Mouse (Mus musculus): Measurements from ENCODE around the gene Rnpepl1. TPM values are rescaled to one million over a fixed set of nuclear protein-coding genes. Genes with fewer than 3 reads are reported as not detected.

Gene Rnpepl1
- polyA plus RNA-seq (2014; fragmentation: Nextera tagmentation; extraction: Ambion mirVana): 27.4 and 31.8 TPM in 2 replicates

DNA sequence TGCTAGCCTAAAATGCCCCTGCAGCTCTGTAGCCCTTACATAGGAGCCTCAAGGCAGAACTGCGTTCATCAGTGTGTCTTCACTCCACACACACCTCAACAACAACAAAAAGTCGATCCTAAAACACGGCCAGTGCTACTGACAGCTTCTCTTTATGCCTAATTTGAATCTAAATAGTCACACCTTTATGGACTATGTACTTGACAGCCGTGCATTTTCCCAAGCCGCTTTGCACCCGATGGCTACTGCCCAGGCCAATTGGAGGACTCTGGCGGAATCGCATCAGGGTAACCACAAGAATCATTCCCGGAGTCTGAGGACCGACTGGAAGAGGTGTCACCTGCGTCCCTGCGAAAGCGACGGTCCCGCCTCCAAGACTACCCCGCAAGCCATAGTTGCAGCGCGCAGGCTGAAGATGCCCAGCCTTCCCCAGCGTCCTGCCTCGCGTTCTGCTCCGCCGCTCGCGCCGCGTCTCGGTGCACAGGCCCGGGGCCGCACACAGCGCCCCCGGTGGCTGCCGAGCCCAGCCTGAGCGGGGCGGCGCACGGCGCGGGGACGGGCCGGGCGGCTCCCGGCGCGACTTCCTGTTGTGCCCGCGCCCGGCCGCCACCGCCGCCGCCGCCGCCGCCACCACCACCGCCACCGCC, at the start of gene Rnpepl1:
Rnpepl1 (plus strand) TSS at position 545 of the 647 bp plus-strand sequence.
- DNase-seq (ENCODE audit: low spot score): peak; percentile 86
- no peaks in the 10 kb centered on the region for H3K27me3 ChIP-seq (ENCODE audit: control insufficient read depth, insufficient read depth, low read length)
- H3K4me2 ChIP-seq (ENCODE audit: low read depth, low read length, severe bottlenecking): peak within 1 kb of the TSS; percentile 88
- H3K4me3 ChIP-seq (ENCODE audit: low read depth, low read length): peak within 1 kb of the TSS; percentile 82
- H3K9ac ChIP-seq (ENCODE audit: low read length): peak within 1 kb of the TSS; percentile 69
- no peaks in the 10 kb centered on the region; the same call in 1 of the 2 replicates for H3K36me3 ChIP-seq (ENCODE audit: control insufficient read depth, insufficient read depth, low read length)
- ATAC-seq (replicated peaks; ENCODE audit: low FRiP score): peak; percentile 74
- peaks cover 20% of the 10 kb centered on the region for H3K4me1 ChIP-seq (replicated peaks; ENCODE audit: control insufficient read depth, insufficient read depth, low read length)
- no peaks in the 10 kb centered on the region for H3K9me3 ChIP-seq (ENCODE audit: control insufficient read depth, low read length)
- H3K27ac ChIP-seq (ENCODE audit: low read depth, low read length): peak within 1 kb of the TSS; percentile 77
- under 1% methylated on average over 49 of the region's 57 CpGs for WGBS

DNA sequence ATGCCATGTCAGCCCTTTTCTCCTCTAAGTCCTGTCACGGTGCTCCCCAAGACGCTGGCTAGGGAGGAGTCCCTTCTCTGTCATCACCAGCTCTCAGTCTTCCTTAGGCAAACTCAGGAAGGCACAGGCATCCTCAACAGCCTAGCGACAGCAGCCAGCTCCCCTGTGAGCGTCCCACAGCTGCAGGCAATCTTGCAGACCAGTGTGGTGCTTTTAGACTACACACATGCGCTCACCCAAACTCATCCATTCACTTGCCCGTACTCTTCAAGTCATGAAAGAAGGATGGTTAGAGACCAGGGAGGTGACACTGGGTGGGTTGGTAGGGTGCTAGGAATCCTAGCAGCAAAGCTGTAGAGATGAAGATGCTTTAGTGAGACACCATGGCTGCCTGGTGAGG, 49.1 kb upstream of the Rnpepl1 start:
- Histone ChIP-seq H3K4me2 (ENCODE audit: low read depth, low read length, severe bottlenecking) (no peak overlapping the region), H3K27me3 (ENCODE audit: control insufficient read depth, insufficient read depth, low read length) (no peaks in the 10 kb centered on the region), H3K9ac (ENCODE audit: low read length) (no peak overlapping the region), H3K27ac (ENCODE audit: low read depth, low read length) (no peak overlapping the region), H3K36me3 (ENCODE audit: control insufficient read depth, insufficient read depth, low read length) (peaks cover 12% of the 10 kb centered on the region; the same call in 1 of the 2 replicates), H3K9me3 (ENCODE audit: control insufficient read depth, low read length) (no peaks in the 10 kb centered on the region), H3K4me1 (replicated peaks; ENCODE audit: control insufficient read depth, insufficient read depth, low read length) (0 out of 2 replicates have a peak, but pooled peaks cover 6% of the 10 kb centered on the region), H3K4me3 (ENCODE audit: low read depth, low read length) (no peak overlapping the region)
- DNase-seq (ENCODE audit: low spot score): no peak
- no peak for ATAC-seq (replicated peaks; ENCODE audit: low FRiP score)
- 77% methylated on average over 6 of the region's 6 CpGs for WGBS

DNA sequence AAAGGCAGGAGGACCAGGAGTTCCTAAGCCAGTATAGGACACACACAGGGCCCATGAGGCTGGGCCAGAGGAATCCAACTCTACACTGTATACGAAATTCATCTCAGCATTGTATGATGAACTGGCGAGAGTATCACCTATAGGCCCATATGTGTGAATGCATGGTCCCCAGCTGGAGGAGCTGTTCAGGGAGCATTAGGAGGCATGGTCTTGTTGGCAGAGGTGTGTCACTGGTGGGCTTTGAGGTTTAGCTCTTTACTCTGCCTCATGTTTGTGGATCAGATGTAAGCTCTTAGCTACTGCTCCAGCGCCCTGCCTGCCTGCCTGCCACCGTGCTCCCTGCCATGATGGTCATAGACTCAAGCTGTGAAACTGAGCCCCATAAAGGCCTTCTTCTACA, 47.3 kb upstream of the Rnpepl1 start:
- no peaks in the 10 kb centered on the region for H3K9me3 ChIP-seq (ENCODE audit: control insufficient read depth, low read length)
- DNase-seq (ENCODE audit: low spot score) (no peak), ATAC-seq (replicated peaks; ENCODE audit: low FRiP score) (no peak)
- no peaks in the 10 kb centered on the region for H3K27me3 ChIP-seq (ENCODE audit: control insufficient read depth, insufficient read depth, low read length)
- peaks cover 4% of the 10 kb centered on the region; the same call in 1 of the 2 replicates for H3K36me3 ChIP-seq (ENCODE audit: control insufficient read depth, insufficient read depth, low read length)
- no peak overlapping the region for H3K4me2 ChIP-seq (ENCODE audit: low read depth, low read length, severe bottlenecking)
- 84% methylated on average over 4 of the region's 4 CpGs for WGBS
- 0 out of 2 replicates have a peak, but pooled peaks cover 6% of the 10 kb centered on the region for H3K4me1 ChIP-seq (replicated peaks; ENCODE audit: control insufficient read depth, insufficient read depth, low read length)
- no peak overlapping the region for H3K9ac ChIP-seq (ENCODE audit: low read length)
- no peak overlapping the region for H3K4me3 ChIP-seq (ENCODE audit: low read depth, low read length)
- no peak overlapping the region for H3K27ac ChIP-seq (ENCODE audit: low read depth, low read length)

DNA sequence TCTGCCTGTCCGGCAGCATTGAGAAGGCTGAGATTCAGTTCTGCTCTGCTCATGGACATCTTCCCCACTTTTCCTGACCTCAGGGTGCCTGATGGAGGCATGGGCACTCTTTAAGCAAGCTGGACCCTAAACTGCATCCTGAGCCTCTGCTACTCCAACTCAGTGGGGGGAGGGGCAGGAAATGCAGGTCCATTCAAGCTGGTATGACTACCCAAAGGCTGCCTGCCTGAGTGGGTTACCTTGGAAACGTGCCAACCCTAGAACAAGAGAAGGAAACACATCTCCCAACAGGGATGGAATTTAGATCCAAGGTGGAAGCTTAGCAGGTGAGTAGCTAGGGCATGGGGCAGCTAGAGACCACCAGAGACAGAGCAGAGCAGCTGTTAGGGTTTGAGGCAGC, 44.4 kb upstream of the Rnpepl1 start:
- no peak overlapping the region for H3K4me3 ChIP-seq (ENCODE audit: low read depth, low read length)

DNA sequence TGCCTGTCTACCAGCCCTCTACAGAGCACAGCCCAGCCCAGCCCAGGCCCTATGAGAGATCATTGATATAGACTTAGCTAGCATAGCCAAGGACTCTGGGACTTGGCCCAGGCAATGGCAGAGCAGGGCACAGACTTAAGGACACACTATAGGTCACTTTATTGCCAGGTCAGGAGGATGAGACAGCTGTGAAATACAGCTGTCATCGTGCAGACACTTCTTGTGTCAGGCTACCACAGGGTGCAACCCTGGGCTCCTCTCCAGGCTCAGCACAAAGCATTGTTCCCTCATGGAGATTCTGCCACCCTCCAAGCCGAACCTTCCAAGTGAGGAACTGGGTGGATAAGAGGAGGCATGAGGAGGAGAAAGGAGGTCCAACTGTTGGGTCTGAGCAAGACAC, 40.6 kb upstream of the Rnpepl1 start:
- H3K9me3 ChIP-seq (ENCODE audit: control insufficient read depth, low read length): no peaks in the 10 kb centered on the region
- H3K27me3 ChIP-seq (ENCODE audit: control insufficient read depth, insufficient read depth, low read length): no peaks in the 10 kb centered on the region
- H3K9ac ChIP-seq (ENCODE audit: low read length): no peak overlapping the region
- WGBS: 80% methylated on average over 2 of the region's 2 CpGs
- 0 out of 2 replicates have a peak, but pooled peaks cover 2% of the 10 kb centered on the region for H3K4me1 ChIP-seq (replicated peaks; ENCODE audit: control insufficient read depth, insufficient read depth, low read length)
- no peak overlapping the region for H3K4me2 ChIP-seq (ENCODE audit: low read depth, low read length, severe bottlenecking)
- no peak overlapping the region for H3K27ac ChIP-seq (ENCODE audit: low read depth, low read length)
- DNase-seq (ENCODE audit: low spot score) (no peak), ATAC-seq (replicated peaks; ENCODE audit: low FRiP score) (no peak)
- no peak overlapping the region for H3K4me3 ChIP-seq (ENCODE audit: low read depth, low read length)
- no peaks in the 10 kb centered on the region for H3K36me3 ChIP-seq (ENCODE audit: control insufficient read depth, insufficient read depth, low read length)

More for the DNA sequence above, 44.4 kb upstream of the Rnpepl1 start:
- H3K36me3 ChIP-seq (ENCODE audit: control insufficient read depth, insufficient read depth, low read length): no peaks in the 10 kb centered on the region
- no peaks in the 10 kb centered on the region for H3K27me3 ChIP-seq (ENCODE audit: control insufficient read depth, insufficient read depth, low read length)
- ATAC-seq (replicated peaks; ENCODE audit: low FRiP score): no peak
- no peak overlapping the region for H3K27ac ChIP-seq (ENCODE audit: low read depth, low read length)
- H3K4me1 ChIP-seq (replicated peaks; ENCODE audit: control insufficient read depth, insufficient read depth, low read length): 0 out of 2 replicates have a peak, but pooled peaks cover 2% of the 10 kb centered on the region
- no peak overlapping the region for H3K4me2 ChIP-seq (ENCODE audit: low read depth, low read length, severe bottlenecking)
- no peak overlapping the region for H3K9ac ChIP-seq (ENCODE audit: low read length)
- no peak for DNase-seq (ENCODE audit: low spot score)
- H3K9me3 ChIP-seq (ENCODE audit: control insufficient read depth, low read length): no peaks in the 10 kb centered on the region
- 66% methylated on average over 2 of the region's 2 CpGs for WGBS

DNA sequence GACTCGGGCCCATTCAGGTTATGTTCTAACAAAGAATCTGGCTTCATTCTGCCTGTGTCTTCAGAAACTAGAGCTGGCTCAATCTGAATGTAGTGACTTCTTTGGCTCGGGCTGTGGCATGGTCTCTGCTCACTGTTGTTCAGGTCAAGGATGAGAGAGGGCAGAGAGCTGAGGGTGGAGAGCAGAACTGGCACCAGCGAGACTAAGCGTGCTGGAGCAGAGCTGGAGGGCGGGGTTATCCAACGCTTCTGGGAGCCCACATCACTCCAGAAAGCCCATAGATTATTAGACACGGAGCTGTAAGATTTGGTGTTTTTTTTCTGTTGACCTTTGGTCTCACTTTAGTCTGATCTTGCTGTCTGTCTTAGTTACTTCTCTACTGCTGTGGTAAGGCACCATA, 37.9 kb upstream of the Rnpepl1 start:
- 86% methylated on average over 7 of the region's 7 CpGs for WGBS
- no peak overlapping the region for H3K27ac ChIP-seq (ENCODE audit: low read depth, low read length)
- DNase-seq (ENCODE audit: low spot score) (no peak), ATAC-seq (replicated peaks; ENCODE audit: low FRiP score) (no peak)
- no peaks in the 10 kb centered on the region for H3K9me3 ChIP-seq (ENCODE audit: control insufficient read depth, low read length)
- no peak overlapping the region for H3K4me2 ChIP-seq (ENCODE audit: low read depth, low read length, severe bottlenecking)
- no peaks in the 10 kb centered on the region for H3K4me1 ChIP-seq (replicated peaks; ENCODE audit: control insufficient read depth, insufficient read depth, low read length)
- no peak overlapping the region for H3K9ac ChIP-seq (ENCODE audit: low read length)
- H3K27me3 ChIP-seq (ENCODE audit: control insufficient read depth, insufficient read depth, low read length): no peaks in the 10 kb centered on the region
- no peaks in the 10 kb centered on the region for H3K36me3 ChIP-seq (ENCODE audit: control insufficient read depth, insufficient read depth, low read length)
- no peak overlapping the region for H3K4me3 ChIP-seq (ENCODE audit: low read depth, low read length)

DNA sequence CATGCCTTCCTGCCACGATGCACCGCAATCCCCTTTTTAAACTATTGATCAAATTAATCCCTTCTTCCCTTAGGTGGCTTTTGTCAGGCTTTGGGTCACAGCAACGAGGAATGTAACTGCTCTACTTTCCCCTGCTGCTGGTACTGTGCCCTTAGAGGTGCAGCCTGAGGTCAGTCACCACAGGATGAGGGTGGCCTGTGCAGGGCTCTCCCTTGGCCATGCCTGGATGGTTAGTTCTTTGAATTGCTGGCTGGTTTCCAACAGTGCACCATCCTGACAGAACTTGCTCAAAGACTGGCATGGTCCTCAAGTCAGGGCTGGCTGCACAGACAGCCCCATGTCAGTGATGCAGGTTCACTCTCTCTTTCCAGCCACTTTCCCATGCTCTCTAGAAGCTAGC, 36.6 kb upstream of the Rnpepl1 start:
- no peak overlapping the region for H3K4me2 ChIP-seq (ENCODE audit: low read depth, low read length, severe bottlenecking)
- no peaks in the 10 kb centered on the region for H3K27me3 ChIP-seq (ENCODE audit: control insufficient read depth, insufficient read depth, low read length)
- no peak for DNase-seq (ENCODE audit: low spot score)
- no peaks in the 10 kb centered on the region for H3K9me3 ChIP-seq (ENCODE audit: control insufficient read depth, low read length)
- no peak overlapping the region for H3K27ac ChIP-seq (ENCODE audit: low read depth, low read length)
- WGBS: 61% methylated on average over 3 of the region's 3 CpGs
- H3K9ac ChIP-seq (ENCODE audit: low read length): no peak overlapping the region
- ATAC-seq (replicated peaks; ENCODE audit: low FRiP score): no peak
- no peaks in the 10 kb centered on the region for H3K4me1 ChIP-seq (replicated peaks; ENCODE audit: control insufficient read depth, insufficient read depth, low read length)
- no peaks in the 10 kb centered on the region for H3K36me3 ChIP-seq (ENCODE audit: control insufficient read depth, insufficient read depth, low read length)
- H3K4me3 ChIP-seq (ENCODE audit: low read depth, low read length): no peak overlapping the region

DNA sequence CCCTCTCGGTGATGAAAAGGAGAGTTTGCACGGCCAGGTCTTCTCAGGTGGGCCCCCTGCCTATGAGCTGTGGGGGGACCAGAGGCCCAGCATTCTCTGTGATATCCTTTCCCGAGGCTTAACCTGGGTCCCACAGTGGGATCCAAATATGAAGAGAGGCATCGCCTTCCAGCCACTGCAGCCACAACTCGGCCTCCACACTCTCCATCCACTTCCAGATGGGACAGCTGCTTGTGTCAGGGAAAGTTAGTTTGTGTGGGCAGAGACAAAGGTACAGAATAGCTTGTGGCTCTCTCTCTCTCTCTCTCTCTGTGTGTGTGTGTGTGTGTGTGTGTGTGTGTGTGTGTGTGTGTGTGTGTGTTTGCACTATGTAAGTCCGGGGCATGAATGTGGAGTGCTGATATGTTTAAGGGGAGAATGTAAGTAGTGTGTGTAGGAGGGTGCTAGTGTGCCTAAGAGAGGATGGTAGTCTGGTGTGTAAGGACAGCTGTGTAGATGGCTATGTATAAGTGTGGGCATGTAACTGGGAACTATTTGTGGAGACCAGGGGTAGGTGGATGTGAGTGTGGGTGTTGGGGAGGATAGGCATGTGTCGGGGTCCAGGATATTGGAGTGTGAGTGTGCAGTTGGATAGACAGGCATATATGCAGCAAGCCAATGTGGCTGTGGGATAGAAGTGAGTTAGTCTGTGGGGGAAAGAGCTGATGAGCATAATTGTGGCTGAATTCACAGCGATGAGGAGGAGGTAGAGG, 35.0 kb upstream of the Rnpepl1 start:
- Histone ChIP-seq H3K36me3 (ENCODE audit: control insufficient read depth, insufficient read depth, low read length) (no peaks in the 10 kb centered on the region), H3K27me3 (ENCODE audit: control insufficient read depth, insufficient read depth, low read length) (no peaks in the 10 kb centered on the region), H3K9me3 (ENCODE audit: control insufficient read depth, low read length) (no peaks in the 10 kb centered on the region), H3K4me1 (replicated peaks; ENCODE audit: control insufficient read depth, insufficient read depth, low read length) (no peaks in the 10 kb centered on the region), H3K4me2 (ENCODE audit: low read depth, low read length, severe bottlenecking) (no peak overlapping the region), H3K9ac (ENCODE audit: low read length) (no peak overlapping the region), H3K4me3 (ENCODE audit: low read depth, low read length) (no peak overlapping the region), H3K27ac (ENCODE audit: low read depth, low read length) (no peak overlapping the region)
- no peak for DNase-seq (ENCODE audit: low spot score)
- 84% methylated on average over 8 of the region's 8 CpGs for WGBS
- ATAC-seq (replicated peaks; ENCODE audit: low FRiP score): no peak
